Mouse (Mus musculus): Measurements from ENCODE around the gene Itga7. TPM values are rescaled to one million over a fixed set of nuclear protein-coding genes. Genes with fewer than 3 reads are reported as not detected.
"Not testable (repeated sequence)": the region's sequence is repeated elsewhere in the genome, so short reads cannot be mapped to it uniquely, and the experiment has no call there.

Gene Itga7
- polyA plus RNA-seq, 1 experiment, result 1.9 TPM

DNA sequence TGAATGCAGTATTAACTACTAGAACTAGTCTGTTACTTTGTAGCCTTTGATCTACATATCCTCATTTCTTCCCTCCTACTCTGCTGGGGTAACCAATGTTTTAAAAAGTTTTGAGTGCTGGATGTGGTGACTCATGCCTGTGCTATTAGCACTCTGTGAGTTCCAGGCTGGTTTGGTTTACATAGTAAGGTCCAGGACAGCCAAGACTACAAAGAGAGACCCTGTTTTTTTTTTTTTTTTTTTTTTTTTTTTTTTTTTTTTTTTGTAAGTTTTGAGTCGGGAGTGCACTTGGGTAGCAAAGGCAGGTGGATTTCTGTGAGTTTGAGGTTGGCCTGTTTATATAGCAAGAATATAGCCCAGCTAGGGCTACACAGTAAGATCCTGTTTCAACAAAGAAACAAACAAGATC, 34.7 kb downstream of the Itga7 start:
- no peak overlapping the region for H3K4me3 ChIP-seq (replicated peaks; ENCODE audit: control insufficient read depth, low read depth, low read length)
- WGBS, result 64% methylated on average over 1 of the region's 1 CpGs
- TF ChIP-seq POLR2A (IDR thresholded peaks at IDR 0.05; ENCODE audit: borderline replicate concordance, control insufficient read depth, low read depth, low read length) (no peak), CTCF (IDR thresholded peaks at IDR 0.05; ENCODE audit: control insufficient read depth, insufficient read depth, low read length) (no peak)
- H3K27ac ChIP-seq (ENCODE audit: control insufficient read depth, insufficient read depth, low read depth, low read length, poor library complexity), result no peak overlapping the region
- H3K4me1 ChIP-seq (ENCODE audit: control insufficient read depth, insufficient read depth, low read length), result no peaks in the 10 kb centered on the region

GRCm38 (mm10) chr10:128970740-128971250, 37.2 kb downstream of the Itga7 start:
- Histone ChIP-seq H3K27ac (ENCODE audit: control insufficient read depth, insufficient read depth, low read depth, low read length, poor library complexity) (no peak overlapping the region), H3K4me3 (replicated peaks; ENCODE audit: control insufficient read depth, low read depth, low read length) (no peak overlapping the region), H3K4me1 (ENCODE audit: control insufficient read depth, insufficient read depth, low read length) (no peaks in the 10 kb centered on the region)
- no peak for TF ChIP-seq POLR2A (IDR thresholded peaks at IDR 0.05; ENCODE audit: borderline replicate concordance, control insufficient read depth, low read depth, low read length)
- TF ChIP-seq CTCF (IDR thresholded peaks at IDR 0.05; ENCODE audit: control insufficient read depth, insufficient read depth, low read length), result no peak
- WGBS, result 46% methylated on average over 1 of the region's 1 CpGs

DNA sequence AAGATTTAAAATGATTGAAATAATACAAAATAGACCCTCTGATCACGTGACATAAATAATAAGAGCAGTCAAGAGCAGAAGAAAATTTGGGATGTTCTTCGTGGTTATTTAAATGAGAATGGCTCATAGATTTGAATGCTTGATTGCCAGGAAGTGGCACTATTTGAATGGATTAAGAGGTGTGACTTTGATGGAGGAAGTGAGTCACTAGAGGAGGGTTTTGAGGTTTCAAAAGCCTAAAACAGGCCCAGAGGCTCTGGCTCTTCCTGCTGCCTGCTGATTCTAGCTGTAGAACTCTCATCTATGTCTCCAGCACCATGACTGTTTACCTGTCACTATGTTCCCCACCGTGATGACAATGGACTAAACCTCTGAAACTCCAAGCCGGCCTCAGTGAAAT, 39.2 kb downstream of the Itga7 start:
- 79% methylated on average over 4 of the region's 4 CpGs for WGBS

GRCm38 (mm10) chr10:128976395-128976794, 42.8 kb downstream of the Itga7 start:
- H3K27ac ChIP-seq (ENCODE audit: control insufficient read depth, insufficient read depth, low read depth, low read length, poor library complexity), result no peak overlapping the region
- no peaks in the 10 kb centered on the region for H3K4me1 ChIP-seq (ENCODE audit: control insufficient read depth, insufficient read depth, low read length)
- TF ChIP-seq CTCF (IDR thresholded peaks at IDR 0.05; ENCODE audit: control insufficient read depth, insufficient read depth, low read length) (no peak), POLR2A (IDR thresholded peaks at IDR 0.05; ENCODE audit: borderline replicate concordance, control insufficient read depth, low read depth, low read length) (no peak)
- no peak overlapping the region for H3K4me3 ChIP-seq (replicated peaks; ENCODE audit: control insufficient read depth, low read depth, low read length)
- WGBS, result 50% methylated on average over 3 of the region's 3 CpGs

More for the DNA sequence above, 39.2 kb downstream of the Itga7 start:
- TF ChIP-seq CTCF (IDR thresholded peaks at IDR 0.05; ENCODE audit: control insufficient read depth, insufficient read depth, low read length) (no peak), POLR2A (IDR thresholded peaks at IDR 0.05; ENCODE audit: borderline replicate concordance, control insufficient read depth, low read depth, low read length) (no peak)
- H3K4me1 ChIP-seq (ENCODE audit: control insufficient read depth, insufficient read depth, low read length), result no peaks in the 10 kb centered on the region
- H3K4me3 ChIP-seq (replicated peaks; ENCODE audit: control insufficient read depth, low read depth, low read length), result no peak overlapping the region
- no peak overlapping the region for H3K27ac ChIP-seq (ENCODE audit: control insufficient read depth, insufficient read depth, low read depth, low read length, poor library complexity)

DNA sequence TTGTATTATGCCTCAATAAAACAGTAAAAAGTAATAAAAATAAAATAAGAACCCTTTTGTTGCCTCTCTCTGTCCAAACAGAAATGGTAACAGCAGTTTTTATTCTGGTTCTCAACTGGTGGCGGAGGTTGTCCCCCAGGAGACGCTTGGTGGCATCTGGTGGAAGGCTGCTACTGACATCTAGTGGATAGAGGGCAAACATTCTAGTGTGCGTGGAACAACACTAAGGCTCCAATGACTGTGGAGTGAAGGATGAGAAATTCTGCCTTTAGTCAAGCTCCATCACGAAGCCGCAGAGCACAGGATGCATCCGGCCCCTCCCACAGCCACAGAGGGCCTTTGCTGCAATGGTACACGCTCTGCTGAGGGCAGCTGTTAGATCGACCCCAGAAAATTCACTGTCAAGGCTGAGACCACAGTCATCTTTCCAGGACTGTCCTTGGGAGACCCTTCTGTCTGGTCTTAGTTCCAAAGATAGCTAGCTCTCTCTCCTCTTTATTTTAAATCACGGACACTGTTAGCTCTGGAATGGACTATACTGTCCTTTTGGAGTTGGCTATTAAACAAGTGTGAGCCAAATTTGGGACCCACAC, 44.0 kb downstream of the Itga7 start:
- TF ChIP-seq POLR2A (IDR thresholded peaks at IDR 0.05; ENCODE audit: borderline replicate concordance, control insufficient read depth, low read depth, low read length) (no peak), CTCF (IDR thresholded peaks at IDR 0.05; ENCODE audit: control insufficient read depth, insufficient read depth, low read length) (peak; percentile 62)
- WGBS, result 15% methylated on average over 9 of the region's 9 CpGs
- Histone ChIP-seq H3K4me1 (ENCODE audit: control insufficient read depth, insufficient read depth, low read length) (no peaks in the 10 kb centered on the region), H3K27ac (ENCODE audit: control insufficient read depth, insufficient read depth, low read depth, low read length, poor library complexity) (no peak overlapping the region), H3K4me3 (replicated peaks; ENCODE audit: control insufficient read depth, low read depth, low read length) (no peak overlapping the region)

DNA sequence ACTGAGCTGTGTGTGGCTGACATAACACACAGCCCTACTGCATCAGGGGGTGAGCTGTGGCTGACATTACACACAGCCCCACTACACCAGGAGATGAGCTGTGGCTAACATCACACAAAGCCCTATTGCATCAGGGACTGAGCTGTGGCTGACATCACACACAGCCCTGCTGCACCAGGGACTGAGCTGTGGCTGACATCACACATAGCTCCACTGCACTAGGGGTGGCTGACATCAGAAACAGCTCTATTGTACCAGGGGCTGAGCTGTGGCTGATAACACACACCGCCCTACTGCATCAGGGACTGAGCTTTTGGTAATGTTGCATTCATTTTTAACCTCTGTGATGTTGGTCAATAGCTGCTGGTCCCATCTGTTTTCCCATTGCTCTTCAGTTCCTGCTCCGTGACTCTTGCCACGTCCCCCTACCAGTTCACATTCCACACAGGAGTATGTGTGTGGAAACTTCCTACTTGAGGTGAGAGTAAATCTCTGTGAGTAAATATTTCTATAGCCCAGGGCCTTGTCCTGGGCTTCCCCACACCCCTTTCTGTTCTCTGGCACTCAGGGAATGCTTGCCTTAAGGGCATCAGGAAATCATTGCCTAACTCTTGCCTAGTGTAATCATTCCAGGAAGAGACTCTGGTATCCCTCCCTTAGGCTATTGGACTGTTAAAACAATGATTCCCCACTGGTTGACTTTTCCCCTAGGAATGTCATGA, 47.2 kb downstream of the Itga7 start:
- no peak overlapping the region for H3K27ac ChIP-seq (ENCODE audit: control insufficient read depth, insufficient read depth, low read depth, low read length, poor library complexity)
- no peak for TF ChIP-seq POLR2A (IDR thresholded peaks at IDR 0.05; ENCODE audit: borderline replicate concordance, control insufficient read depth, low read depth, low read length)
- no peak for TF ChIP-seq CTCF (IDR thresholded peaks at IDR 0.05; ENCODE audit: control insufficient read depth, insufficient read depth, low read length)
- 76% methylated on average over 3 of the region's 3 CpGs for WGBS
- H3K4me1 ChIP-seq (ENCODE audit: control insufficient read depth, insufficient read depth, low read length), result no peaks in the 10 kb centered on the region
- no peak overlapping the region for H3K4me3 ChIP-seq (replicated peaks; ENCODE audit: control insufficient read depth, low read depth, low read length)

DNA sequence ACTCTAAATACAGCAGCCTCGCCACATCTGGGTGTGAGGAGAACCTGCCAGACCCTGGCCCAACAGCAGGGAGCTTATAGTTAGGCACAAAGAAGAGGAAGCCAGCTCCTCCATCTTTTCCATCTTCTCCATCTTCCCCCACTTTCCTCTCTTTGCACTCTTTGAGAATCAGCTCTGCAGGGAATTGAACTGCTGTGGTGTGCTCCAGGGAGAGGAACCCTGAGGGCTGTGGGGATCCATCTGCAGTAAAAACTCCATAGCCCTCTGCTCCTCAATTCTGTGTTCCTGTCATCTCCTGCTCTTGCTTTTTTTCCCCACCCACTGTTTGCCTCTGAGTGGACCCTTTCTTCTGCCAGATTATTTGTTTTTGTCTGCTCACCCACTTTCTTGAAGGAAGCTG, 55.5 kb downstream of the Itga7 start, which contains the start of gene Olfr9:
Olfr9 (plus strand) TSS at position 301 of the 400 bp plus-strand sequence.
- H3K4me3 ChIP-seq (replicated peaks; ENCODE audit: control insufficient read depth, low read depth, low read length); H3K4me1 ChIP-seq (ENCODE audit: control insufficient read depth, insufficient read depth, low read length); H3K27ac ChIP-seq (ENCODE audit: control insufficient read depth, insufficient read depth, low read depth, low read length, poor library complexity): not testable (repeated sequence)
- WGBS, result 45% methylated on average over 1 of the region's 1 CpGs

- H3K4me1 ChIP-seq (ENCODE audit: control insufficient read depth, insufficient read depth, low read length); H3K4me3 ChIP-seq (replicated peaks; ENCODE audit: control insufficient read depth, low read depth, low read length); H3K27ac ChIP-seq (ENCODE audit: control insufficient read depth, insufficient read depth, low read depth, low read length, poor library complexity): not testable (repeated sequence)
- 48% methylated on average over 7 of the region's 10 CpGs for WGBS
These were observed 56.7 kb downstream of the Itga7 start for GRCm38 (mm10) chr10:128990129-128990850.
